In the genomic region with DNA sequence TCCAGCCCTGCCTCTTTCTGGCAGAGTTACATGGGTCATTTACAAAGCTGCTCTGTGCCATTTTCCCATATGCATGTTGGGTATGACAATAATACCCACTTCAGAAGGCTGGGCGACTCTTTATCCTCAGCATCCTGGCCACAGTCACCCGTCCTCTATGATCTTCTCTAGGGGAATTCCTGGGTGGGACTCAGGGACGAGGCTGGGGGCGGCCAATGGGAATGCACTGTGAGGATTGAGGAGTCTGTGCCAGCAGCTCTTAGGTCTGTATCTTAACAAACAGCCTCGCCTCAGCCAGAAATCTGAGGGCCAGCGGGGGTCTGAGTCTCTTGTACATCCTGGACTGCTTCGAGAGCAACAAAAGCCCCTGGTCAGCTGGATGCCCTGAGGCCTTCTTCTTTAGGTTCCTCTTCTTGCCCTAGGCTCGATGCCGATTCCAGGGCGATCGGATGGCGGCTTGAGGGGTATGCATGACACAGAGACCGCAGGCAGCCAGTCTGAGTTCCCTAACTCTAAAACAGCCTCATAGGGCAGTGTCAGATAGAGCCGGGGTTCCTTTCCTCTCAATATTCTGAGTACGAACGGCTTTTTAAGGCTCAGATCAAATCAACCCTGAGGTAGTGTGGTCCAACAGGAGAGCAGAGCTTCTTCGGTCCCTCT, we compare ENCODE assay signal across 8 mouse cellular contexts. TPM values are rescaled to one million over a fixed set of nuclear protein-coding genes. Genes with fewer than 3 reads are reported as not detected.
A peak's percentile ranks its signal among the peaks of the same experiment; 100 is the strongest.
DNase-seq lines count a peak whose midpoint lies in the region; ATAC-seq and TF ChIP-seq lines count a peak whose summit lies in the region.

No protein-coding gene starts in this region.

- peak; percentile 43 to 60 for ATAC-seq in hematopoietic stem cell, adult 5-6 weeks (replicated peaks in 1 of 2; ENCODE audit: insufficient read depth in 1 of 2, low FRiP score in 2 of 2, low TSS enrichment in 1 of 2, low read depth in 1 of 2, poor library complexity in 2 of 2, severe bottlenecking in 2 of 2)
- ATAC-seq in megakaryocyte, adult 5-6 weeks (ENCODE audit: poor library complexity, severe bottlenecking), result peak; percentile 47
- no peak for ATAC-seq in megakaryocyte-erythroid progenitor cell, adult 5-6 weeks (replicated peaks; ENCODE audit: low FRiP score, low TSS enrichment, poor library complexity, severe bottlenecking)

- no peak for TF ChIP-seq CTCF in kidney, adult 2 months (conservative IDR thresholded peaks at IDR 0.05; ENCODE audit: insufficient read depth, insufficient read length, low read depth, low read length)

- TF ChIP-seq POLR2A in kidney, adult 2 months (IDR thresholded peaks at IDR 0.05; ENCODE audit: low read depth, low read length), result no peak

- H3K4me1 ChIP-seq in kidney, adult 2 months (ENCODE audit: control insufficient read depth, insufficient read depth, low read length), result peaks cover 61% of the 10 kb centered on the region

- peak overlapping the region; percentile 61 for H3K4me3 ChIP-seq in kidney, adult 2 months (ENCODE audit: insufficient read depth, low read depth, low read length)

- H3K27ac ChIP-seq in kidney, adult 2 months (ENCODE audit: insufficient read depth, low read depth, low read length), result peak overlapping the region; percentile 88

- no peaks in the 10 kb centered on the region; the same call in 1 of the 2 replicates for H3K36me3 ChIP-seq in kidney, adult 2 months (ENCODE audit: control insufficient read depth, insufficient read depth, low read length)

- WGBS in kidney, adult 2 months, result 47% methylated on average over 17 of the region's 17 CpGs

- no peaks in the 10 kb centered on the region for H3K27me3 ChIP-seq in kidney, adult 2 months (replicated peaks; ENCODE audit: control insufficient read depth, insufficient read depth, low read length)

- no peak for DNase-seq in kidney, adult 2 months
- DNase-seq in kidney, adult 11 months, result no peak
- DNase-seq in brain, adult 2 months (ENCODE audit: low read depth, low spot score), result peak; percentile 27
- no peak for DNase-seq in adrenal gland, adult 2 months
- no peak for DNase-seq in right cerebral cortex, adult 18-20 months

RNA-seq across cellular contexts. Expression of a gene that starts 8.2 kb away (rescaled TPM):
- 288 and 297 TPM in 2 replicates for polyA plus RNA-seq in kidney, adult 2 months (2012; rRNA removed)
- total RNA-seq in hematopoietic stem cell, adult 5-6 weeks (2017), result 13.9 and 23.7 TPM in 2 replicates
- total RNA-seq in megakaryocyte, adult 5-6 weeks (2015), result 95.9 and 101 TPM in 2 replicates
- total RNA-seq in megakaryocyte, adult 5-6 weeks (2017), result 111 and 118 TPM in 2 replicates
- 100 to 1,000 TPM in 1 of 2 experiments, 10 to 100 TPM in 1; 94.8 to 118 TPM for total RNA-seq in adrenal gland, adult 2 months (2021)
- polyA plus RNA-seq in adrenal gland, adult 2 months (2012; rRNA removed), result 168 and 182 TPM in 2 replicates
- total RNA-seq in megakaryocyte-erythroid progenitor cell, adult 5-6 weeks (2014; fragmentation: Nextera tagmentation), result 2.3 and 3.6 TPM in 2 replicates
- 0.34 and 1.7 TPM in 2 replicates for total RNA-seq in megakaryocyte-erythroid progenitor cell, adult 5-6 weeks (2017)

RNA-seq across cellular contexts. Expression of a gene that starts 23.0 kb away (rescaled TPM):
- 6.0 and 7.9 TPM in 2 replicates for polyA plus RNA-seq in kidney, adult 2 months (2012; rRNA removed)
- 1.6 and 2.4 TPM in 2 replicates for total RNA-seq in hematopoietic stem cell, adult 5-6 weeks (2017)
- 0.40 and 0.43 TPM in 2 replicates for total RNA-seq in megakaryocyte, adult 5-6 weeks (2015)
- total RNA-seq in megakaryocyte, adult 5-6 weeks (2017), result 0.24 and 0.51 TPM in 2 replicates
- total RNA-seq in adrenal gland, adult 2 months (2021), result 1 to 10 TPM; 2.5 to 3.6 TPM
- 4.1 and 4.4 TPM in 2 replicates for polyA plus RNA-seq in adrenal gland, adult 2 months (2012; rRNA removed)
- 0.11 TPM in 1 of 2 replicates, not detected in the other for total RNA-seq in megakaryocyte-erythroid progenitor cell, adult 5-6 weeks (2014; fragmentation: Nextera tagmentation)
- total RNA-seq in megakaryocyte-erythroid progenitor cell, adult 5-6 weeks (2017), result 0.27 and 3.5 TPM in 2 replicates

RNA-seq across cellular contexts. Expression of a gene that starts 23.9 kb away (rescaled TPM):
- polyA plus RNA-seq in kidney, adult 2 months (2012; rRNA removed), result 11.2 and 15.0 TPM in 2 replicates
- total RNA-seq in hematopoietic stem cell, adult 5-6 weeks (2017), result 3.9 and 4.8 TPM in 2 replicates
- 0.71 and 1.4 TPM in 2 replicates for total RNA-seq in megakaryocyte, adult 5-6 weeks (2015)
- 0.59 and 0.89 TPM in 2 replicates for total RNA-seq in megakaryocyte, adult 5-6 weeks (2017)
- total RNA-seq in adrenal gland, adult 2 months (2021), result 1 to 10 TPM; 5.2 to 5.7 TPM
- 24.0 and 24.9 TPM in 2 replicates for polyA plus RNA-seq in adrenal gland, adult 2 months (2012; rRNA removed)
- 9.8 and 14.1 TPM in 2 replicates for total RNA-seq in megakaryocyte-erythroid progenitor cell, adult 5-6 weeks (2014; fragmentation: Nextera tagmentation)
- 1.3 and 4.6 TPM in 2 replicates for total RNA-seq in megakaryocyte-erythroid progenitor cell, adult 5-6 weeks (2017)

RNA-seq across cellular contexts. Expression of a gene that starts 31.9 kb away (rescaled TPM):
- 12.7 and 13.9 TPM in 2 replicates for polyA plus RNA-seq in kidney, adult 2 months (2012; rRNA removed)
- 5.7 and 8.7 TPM in 2 replicates for total RNA-seq in hematopoietic stem cell, adult 5-6 weeks (2017)
- 0.64 and 0.65 TPM in 2 replicates for total RNA-seq in megakaryocyte, adult 5-6 weeks (2015)
- total RNA-seq in megakaryocyte, adult 5-6 weeks (2017), result not detected in 2 replicates
- total RNA-seq in adrenal gland, adult 2 months (2021), result 10 to 100 TPM in 1 of 2 experiments, 1 to 10 TPM in 1; 6.7 to 10.2 TPM
- 5.9 and 9.1 TPM in 2 replicates for polyA plus RNA-seq in adrenal gland, adult 2 months (2012; rRNA removed)
- not detected in 2 replicates for total RNA-seq in megakaryocyte-erythroid progenitor cell, adult 5-6 weeks (2014; fragmentation: Nextera tagmentation)
- 2.1 TPM in 1 of 2 replicates, not detected in the other for total RNA-seq in megakaryocyte-erythroid progenitor cell, adult 5-6 weeks (2017)

RNA-seq across cellular contexts. Expression of a gene that starts 38.9 kb away (rescaled TPM):
- 85.0 and 148 TPM in 2 replicates for polyA plus RNA-seq in kidney, adult 2 months (2012; rRNA removed)
- 29.1 and 53.6 TPM in 2 replicates for total RNA-seq in hematopoietic stem cell, adult 5-6 weeks (2017)
- total RNA-seq in megakaryocyte, adult 5-6 weeks (2015), result 10.5 and 13.1 TPM in 2 replicates
- total RNA-seq in megakaryocyte, adult 5-6 weeks (2017), result 11.6 and 12.4 TPM in 2 replicates
- 10 to 100 TPM; 38.6 to 54.4 TPM for total RNA-seq in adrenal gland, adult 2 months (2021)
- 565 and 749 TPM in 2 replicates for polyA plus RNA-seq in adrenal gland, adult 2 months (2012; rRNA removed)
- 56.3 and 72.3 TPM in 2 replicates for total RNA-seq in megakaryocyte-erythroid progenitor cell, adult 5-6 weeks (2014; fragmentation: Nextera tagmentation)
- total RNA-seq in megakaryocyte-erythroid progenitor cell, adult 5-6 weeks (2017), result 29.4 and 145 TPM in 2 replicates
